Mouse (Mus musculus) limb, embryonic 14.5 days (tissue): ENCODE measurements around the gene Cbll1. TPM values are rescaled to one million over a fixed set of nuclear protein-coding genes. Genes with fewer than 3 reads are reported as not detected.

Experiments
- ATAC-seq: fragments of 200-750 bp; cut with Nextera tagmentation; 2 replicates; pipeline ENCODE4 v1.8.0; 2017; ENCODE audit warnings: low read depth, moderate number of reproducible peaks, moderate TSS enrichment; ENCODE audit not compliant: low FRiP score
- DNase-seq: peaks from one replicate; pipeline ENCODE4 v3.0.0-alpha.2; 2015; ENCODE audit warnings: low spot score
- H3K27ac ChIP-seq: fragments of 300-500 bp; sonication (generic); replicated peaks from 2 replicates; pipeline ENCODE4 v1.5.1; 2014; ENCODE audit warnings: low read depth, mild to moderate bottlenecking, low read length, moderate library complexity, mixed read lengths
- H3K27me3 ChIP-seq: fragments of 300-500 bp; sonication (generic); 2 replicates; pipeline ENCODE4 v1.6.1; 2014; ENCODE audit warnings: low read length, mixed read lengths; ENCODE audit not compliant: control insufficient read depth, insufficient read depth
- H3K36me3 ChIP-seq: fragments of 300-500 bp; sonication (generic); 2 replicates; pipeline ENCODE4 v1.6.1; 2014; ENCODE audit warnings: mild to moderate bottlenecking, low read length, moderate library complexity, mixed read lengths; ENCODE audit not compliant: control insufficient read depth, insufficient read depth
- H3K4me1 ChIP-seq: fragments of 300-500 bp; sonication (generic); 2 replicates; pipeline ENCODE4 v1.6.1; 2014; ENCODE audit warnings: antibody characterized with exemption, low read length, mixed read lengths; ENCODE audit not compliant: control insufficient read depth, insufficient read depth
- H3K4me2 ChIP-seq: fragments of 300-500 bp; sonication (generic); replicated peaks from 2 replicates; pipeline ENCODE4 v1.6.1; 2014; ENCODE audit warnings: low read depth, mild to moderate bottlenecking, low read length, moderate library complexity; ENCODE audit not compliant: severe bottlenecking
- H3K4me3 ChIP-seq: fragments of 300-500 bp; sonication (generic); replicated peaks from 2 replicates; pipeline ENCODE4 v1.5.1; 2014; ENCODE audit warnings: low read length
- H3K9ac ChIP-seq: fragments of 300-500 bp; sonication (generic); 2 replicates; pipeline ENCODE4 v1.6.1; 2014; ENCODE audit warnings: mild to moderate bottlenecking, low read depth, low read length, moderate library complexity; ENCODE audit not compliant: severe bottlenecking
- H3K9me3 ChIP-seq: fragments of 300-500 bp; sonication (generic); 2 replicates; pipeline ENCODE4 v1.6.1; 2016; ENCODE audit warnings: low read length; ENCODE audit not compliant: control insufficient read depth
- POLR2A ChIP-seq: fragments of 200-500 bp; IDR thresholded peaks from 2 replicates; pipeline ENCODE4 v1.8.0; 2012; ENCODE audit warnings: inconsistent platforms, mild to moderate bottlenecking, moderate library complexity, borderline replicate concordance; ENCODE audit not compliant: insufficient read depth, insufficient read length; ENCODE audit errors: extremely low read depth
- WGBS: fragments of 180-500 bp; shearing (Covaris S2); extraction: QIAGEN DNeasy Blood & Tissue Kit; methylation state at CpG from one replicate; pipeline ENCODE4 v1.1.7; 2014; 5-methylcytosine and 5-hydroxymethylcytosine counted together
- polyA plus RNA-seq, 2 experiments: library from polyadenylated mRNA; depleted of rRNA in 1 of 2; stranded (reverse) in 1 of 2; unstranded in 1 of 2; fragments of >200 nt; fragmentation: Nextera tagmentation in 1 of 2; extraction: Ambion mirVana in 1 of 2; gene quantifications; 2 replicates each; pipeline versions ENCODE4 v1.2.1 to v1.2.3; 2012 to 2014

Gene Cbll1
- polyA plus RNA-seq, 2 experiments: 11.2 to 16.9 TPM

DNA sequence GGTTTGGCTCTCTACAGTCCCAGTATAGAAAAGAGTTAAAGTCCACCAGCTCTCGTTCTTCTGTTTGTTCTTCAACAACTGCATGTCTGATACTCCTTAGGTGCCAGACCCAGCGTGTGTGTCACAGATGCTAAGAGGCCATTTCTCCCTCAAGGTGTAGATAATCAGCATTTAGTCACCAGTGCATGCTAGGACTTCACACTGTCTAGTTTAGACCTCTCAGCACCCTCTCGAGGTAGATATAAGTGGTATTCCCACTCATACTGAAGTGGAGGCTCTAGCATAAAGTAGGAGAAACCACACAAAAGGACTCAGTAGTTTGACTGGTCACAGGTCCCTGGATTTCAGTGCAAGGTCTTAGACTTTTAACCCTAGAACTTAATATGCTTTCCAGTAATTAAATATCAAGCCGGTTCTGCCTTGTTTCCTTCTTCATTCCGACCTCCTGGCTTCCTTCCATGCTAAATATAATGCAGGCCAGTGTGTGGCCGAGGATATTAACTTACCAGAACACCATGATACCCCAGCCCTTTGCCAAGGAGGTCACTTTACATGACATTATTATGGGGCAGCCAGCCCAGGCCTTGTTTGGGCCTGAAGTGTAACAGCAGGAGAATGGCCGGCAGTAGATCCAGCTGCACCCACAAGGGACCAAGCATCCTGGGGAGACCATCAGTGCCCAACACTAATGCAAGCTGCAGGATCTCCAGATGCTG, 38.3 kb upstream of the Cbll1 start:
- 53% methylated on average over 7 of the region's 7 CpGs for WGBS
- no peak for DNase-seq
- H3K4me1 ChIP-seq: peaks cover 9% of the 10 kb centered on the region; the same call in 1 of the 2 replicates

GRCm38 (mm10) chr12:31534060-31534843, 34.8 kb upstream of the Cbll1 start:
- ATAC-seq (no peak), DNase-seq (no peak)
- H3K9me3 ChIP-seq: no peaks in the 10 kb centered on the region
- H3K4me1 ChIP-seq: peaks cover 9% of the 10 kb centered on the region; the same call in 1 of the 2 replicates
- H3K27ac ChIP-seq: no peak overlapping the region
- H3K4me2 ChIP-seq: no peak overlapping the region
- H3K27me3 ChIP-seq: no peaks in the 10 kb centered on the region
- no peak for TF ChIP-seq POLR2A
- H3K9ac ChIP-seq: no peak overlapping the region
- no peaks in the 10 kb centered on the region for H3K36me3 ChIP-seq
- WGBS: 59% methylated on average over 11 of the region's 11 CpGs
- H3K4me3 ChIP-seq: no peak overlapping the region

More for the DNA sequence above, 38.3 kb upstream of the Cbll1 start:
- Histone ChIP-seq H3K4me3 (no peak overlapping the region), H3K9me3 (no peaks in the 10 kb centered on the region), H3K4me2 (no peak overlapping the region), H3K27ac (no peak overlapping the region), H3K27me3 (no peaks in the 10 kb centered on the region), H3K36me3 (no peaks in the 10 kb centered on the region), H3K9ac (no peak overlapping the region)
- ATAC-seq: no peak
- no peak for TF ChIP-seq POLR2A

DNA sequence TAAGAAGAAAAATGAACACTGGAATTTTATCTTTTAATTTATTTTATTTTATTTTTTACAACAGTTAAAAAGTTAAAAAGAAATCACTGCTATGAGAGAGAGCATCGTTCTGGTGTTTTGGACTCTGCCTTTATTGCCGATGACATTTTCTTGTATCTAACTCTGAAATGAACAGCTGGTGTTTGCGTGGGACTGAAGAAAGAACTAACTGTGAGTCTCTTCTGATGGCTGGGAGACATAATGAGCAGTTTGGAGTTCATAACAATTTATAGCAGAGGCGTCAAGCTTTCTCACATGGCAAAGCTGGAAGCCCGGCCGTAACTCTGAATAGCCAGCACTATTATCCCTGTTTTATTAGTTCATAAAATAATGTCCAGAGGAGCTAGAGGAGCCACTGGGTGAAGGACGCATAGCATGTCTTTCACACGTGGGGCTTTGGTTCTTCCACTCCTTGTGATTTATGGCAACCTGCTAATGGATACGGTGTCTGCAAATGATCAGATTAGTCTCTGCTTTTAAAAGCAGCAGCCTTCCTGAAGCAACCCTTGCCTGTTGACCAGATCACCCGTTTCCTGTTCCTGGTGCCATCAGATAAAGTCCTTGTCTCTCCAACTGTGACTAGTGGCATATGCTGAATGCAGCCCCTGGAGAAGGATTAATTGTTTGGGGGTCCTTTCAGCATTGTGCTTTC, 33.9 kb upstream of the Cbll1 start:
- no peaks in the 10 kb centered on the region for H3K36me3 ChIP-seq
- peaks cover 9% of the 10 kb centered on the region; the same call in 1 of the 2 replicates for H3K4me1 ChIP-seq
- no peak overlapping the region for H3K27ac ChIP-seq
- ATAC-seq (no peak), DNase-seq (no peak)
- H3K9ac ChIP-seq: no peak overlapping the region
- TF ChIP-seq POLR2A: no peak
- no peaks in the 10 kb centered on the region for H3K27me3 ChIP-seq
- no peak overlapping the region for H3K4me2 ChIP-seq
- WGBS: 24% methylated on average over 10 of the region's 10 CpGs
- H3K4me3 ChIP-seq: no peak overlapping the region
- no peaks in the 10 kb centered on the region for H3K9me3 ChIP-seq

DNA sequence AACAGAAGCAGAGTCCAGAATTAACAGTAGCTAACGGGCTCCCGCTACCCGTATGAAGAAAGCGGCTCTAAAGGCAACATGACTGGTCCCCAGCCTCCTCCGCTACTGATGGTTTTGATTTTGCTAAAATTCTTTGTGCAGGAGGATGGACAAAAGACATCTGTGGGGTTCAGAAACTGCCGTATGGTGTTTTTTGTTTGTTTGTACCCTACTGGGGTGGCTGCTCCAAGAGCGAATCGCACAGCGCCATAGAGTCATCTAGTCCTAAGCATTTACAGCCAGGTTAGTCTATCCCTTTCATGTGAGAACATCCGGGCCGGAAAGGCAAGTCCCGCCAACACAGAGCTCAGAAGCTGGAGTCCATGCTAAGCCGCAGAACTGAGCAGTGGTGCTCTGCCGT, 32.6 kb upstream of the Cbll1 start:
- Histone ChIP-seq H3K4me3 (no peak overlapping the region), H3K9me3 (no peaks in the 10 kb centered on the region), H3K27ac (no peak overlapping the region), H3K9ac (no peak overlapping the region), H3K27me3 (no peaks in the 10 kb centered on the region), H3K4me2 (no peak overlapping the region; the same call in 1 of the 2 replicates), H3K36me3 (no peaks in the 10 kb centered on the region), H3K4me1 (0 out of 2 replicates have a peak, but pooled peaks cover 5% of the 10 kb centered on the region)
- TF ChIP-seq POLR2A: no peak
- no peak for ATAC-seq
- 71% methylated on average over 14 of the region's 14 CpGs for WGBS
- DNase-seq: no peak

DNA sequence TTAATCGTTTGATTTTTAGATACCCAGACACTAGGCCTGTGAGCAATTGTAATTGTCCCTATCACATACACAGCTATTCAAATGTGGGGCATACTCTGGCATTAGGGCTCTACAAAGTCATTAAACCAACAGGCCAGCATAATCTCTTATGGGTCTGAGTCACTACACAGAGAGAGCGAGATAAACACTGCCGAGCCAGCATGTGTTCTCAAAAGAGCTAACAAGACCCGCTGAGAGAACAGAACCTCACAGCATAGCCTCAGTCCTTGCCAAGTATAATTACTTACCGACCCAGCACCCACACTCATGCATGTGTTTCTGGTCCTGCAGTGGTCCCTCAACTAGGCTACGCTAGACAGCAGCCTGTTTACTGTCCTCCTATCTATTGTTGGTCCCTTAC, 28.0 kb upstream of the Cbll1 start:
- Histone ChIP-seq H3K27ac (no peak overlapping the region), H3K36me3 (no peaks in the 10 kb centered on the region), H3K9ac (no peak overlapping the region), H3K4me1 (no peaks in the 10 kb centered on the region), H3K4me3 (no peak overlapping the region), H3K4me2 (no peak overlapping the region), H3K27me3 (no peaks in the 10 kb centered on the region), H3K9me3 (no peaks in the 10 kb centered on the region)
- ATAC-seq: no peak
- 66% methylated on average over 6 of the region's 6 CpGs for WGBS
- TF ChIP-seq POLR2A: no peak
- no peak for DNase-seq
